Mouse (Mus musculus) urinary bladder, adult 2 months (tissue): ENCODE measurements around the gene Dhrs1. TPM values are rescaled to one million over a fixed set of nuclear protein-coding genes. Genes with fewer than 3 reads are reported as not detected.

Experiments
- DNase-seq: peaks from one replicate; pipeline ENCODE4 v3.0.0; 2022; ENCODE audit warnings: low spot score
- polyA plus RNA-seq: library from polyadenylated mRNA; depleted of rRNA; stranded (reverse); fragments of >200 nt; gene quantifications from 2 replicates; pipeline ENCODE4 v1.2.3, GENCODE M21; 2012; rRNA removed

The Dhrs1 gene
- polyA plus RNA-seq, result 75.5 and 83.1 TPM in 2 replicates

- peak; percentile 78 for DNase-seq
These were observed at the start of gene Dhrs1, which contains the start of gene Nop9 for GRCm38 (mm10) chr14:55745180-55745860. Gene Dhrs1, minus strand, starts transcription at chr14:55745690. Gene Nop9, plus strand, starts transcription at chr14:55745693.

GRCm38 (mm10) chr14:55793946-55794345 lies 48.5 kb upstream of the Dhrs1 start:
- DNase-seq, result no peak

GRCm38 (mm10) chr14:55793461-55793860 lies 48.0 kb upstream of the Dhrs1 start:
- DNase-seq, result no peak

- no peak for DNase-seq
These were observed 43.0 kb upstream of the Dhrs1 start, which contains the start of gene Ripk3 for GRCm38 (mm10) chr14:55788256-55789050. Gene Ripk3, minus strand, starts transcription at chr14:55788865.

GRCm38 (mm10) chr14:55787731-55788130 lies 42.2 kb upstream of the Dhrs1 start:
- no peak for DNase-seq

- no peak for DNase-seq
These were observed 39.7 kb upstream of the Dhrs1 start for GRCm38 (mm10) chr14:55785195-55785594.

GRCm38 (mm10) chr14:55783958-55784235 lies 38.4 kb upstream of the Dhrs1 start, which contains the start of gene Adcy4:
Gene Adcy4, minus strand, starts transcription at chr14:55784095.
- no peak for DNase-seq

GRCm38 (mm10) chr14:55783171-55783957 lies 37.9 kb upstream of the Dhrs1 start:
- DNase-seq, result no peak

GRCm38 (mm10) chr14:55782361-55782960 lies 37.0 kb upstream of the Dhrs1 start:
- no peak for DNase-seq

GRCm38 (mm10) chr14:55781310-55781709 lies 35.8 kb upstream of the Dhrs1 start:
- no peak for DNase-seq

GRCm38 (mm10) chr14:55780736-55781135 lies 35.2 kb upstream of the Dhrs1 start:
- DNase-seq, result no peak

- DNase-seq, result no peak
These were observed 34.2 kb upstream of the Dhrs1 start for GRCm38 (mm10) chr14:55779656-55780055.

GRCm38 (mm10) chr14:55778686-55779085 lies 33.2 kb upstream of the Dhrs1 start:
- no peak for DNase-seq

GRCm38 (mm10) chr14:55777806-55778205 lies 32.3 kb upstream of the Dhrs1 start:
- DNase-seq, result no peak

- peak; percentile 6 for DNase-seq
These were observed 31.7 kb upstream of the Dhrs1 start for GRCm38 (mm10) chr14:55777176-55777575.

GRCm38 (mm10) chr14:55776711-55777110 lies 31.2 kb upstream of the Dhrs1 start:
- DNase-seq, result no peak

GRCm38 (mm10) chr14:55769087-55769703 lies 23.7 kb upstream of the Dhrs1 start:
- no peak for DNase-seq

- no peak for DNase-seq
These were observed 23.1 kb upstream of the Dhrs1 start for GRCm38 (mm10) chr14:55768555-55768954.

GRCm38 (mm10) chr14:55767519-55768414 lies 22.3 kb upstream of the Dhrs1 start:
- DNase-seq, result peak; percentile 49

GRCm38 (mm10) chr14:55765696-55766095 lies 20.2 kb upstream of the Dhrs1 start, which contains the start of gene Ltb4r1:
Gene Ltb4r1, plus strand, starts transcription at chr14:55765962.
- no peak for DNase-seq
